Mouse (Mus musculus): Measurements from ENCODE around the gene Olfr871. TPM values are rescaled to one million over a fixed set of nuclear protein-coding genes. Genes with fewer than 3 reads are reported as not detected.
"Not testable (repeated sequence)": the region's sequence is repeated elsewhere in the genome, so short reads cannot be mapped to it uniquely, and the experiment has no call there.

Gene Olfr871
- polyA plus RNA-seq (2016; fragmentation: Nextera tagmentation; extraction: Ambion mirVana) = not detected in 2 replicates

GRCm38 (mm10) chr9:20211907-20212306 lies at the start of gene Olfr871:
TSS of gene Olfr871 (plus strand) at chr9:20212207.
- H3K4me3 ChIP-seq = no peak within 1 kb of the TSS
- no peak within 1 kb of the TSS for H3K9ac ChIP-seq
- H3K4me2 ChIP-seq (replicated peaks) = no peak within 1 kb of the TSS
- H3K36me3 ChIP-seq = no peaks in the 10 kb centered on the region
- 0 out of 2 replicates have a peak, but pooled peaks cover 6% of the 10 kb centered on the region for H3K9me3 ChIP-seq (replicated peaks)
- no peak for ATAC-seq (ENCODE audit: low FRiP score)
- no peak within 1 kb of the TSS for H3K27ac ChIP-seq
- H3K4me1 ChIP-seq = no peaks in the 10 kb centered on the region
- H3K27me3 ChIP-seq = no peaks in the 10 kb centered on the region

DNA sequence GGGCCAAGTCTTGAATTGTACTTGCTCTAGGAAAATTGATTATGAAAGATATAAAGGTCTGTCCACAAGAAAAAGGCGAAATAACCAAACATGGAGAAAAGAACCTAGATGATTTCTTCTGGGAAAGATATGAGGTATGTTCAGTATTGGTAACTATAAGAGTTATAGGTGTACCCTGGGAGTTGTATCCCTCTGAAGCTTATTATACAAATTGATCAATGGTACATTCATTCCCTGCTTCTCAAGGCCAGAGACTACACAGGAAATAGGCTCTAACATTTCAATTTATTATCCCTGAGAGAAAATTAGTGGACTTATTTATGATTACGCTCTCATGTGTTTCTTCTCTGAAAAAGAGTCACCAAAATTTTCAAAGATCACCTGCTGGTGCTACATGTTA lies 38.0 kb upstream of the Olfr871 start, which contains the start of gene Olfr870:
Gene Olfr870, minus strand, starts transcription at position 101 of the 400 bp plus-strand sequence.
- H3K27ac ChIP-seq = no peak within 1 kb of the TSS
- H3K9ac ChIP-seq = no peak within 1 kb of the TSS
- ATAC-seq (ENCODE audit: low FRiP score) = no peak
- peaks cover 14% of the 10 kb centered on the region; the same call in 1 of the 2 replicates for H3K9me3 ChIP-seq (replicated peaks)
- H3K4me1 ChIP-seq = no peaks in the 10 kb centered on the region
- no peaks in the 10 kb centered on the region for H3K27me3 ChIP-seq
- H3K4me2 ChIP-seq (replicated peaks) = no peak within 1 kb of the TSS
- 85% methylated on average over 2 of the region's 2 CpGs for WGBS
- no peaks in the 10 kb centered on the region for H3K36me3 ChIP-seq
- no peak within 1 kb of the TSS for H3K4me3 ChIP-seq

- no peak for ATAC-seq (ENCODE audit: low FRiP score)
- H3K4me2 ChIP-seq (replicated peaks) = no peak overlapping the region
- H3K27ac ChIP-seq = no peak overlapping the region
- H3K27me3 ChIP-seq = no peaks in the 10 kb centered on the region
- peaks cover 23% of the 10 kb centered on the region for H3K9me3 ChIP-seq (replicated peaks)
- H3K36me3 ChIP-seq = no peaks in the 10 kb centered on the region
- WGBS = 65% methylated on average over 5 of the region's 5 CpGs
- no peak overlapping the region for H3K9ac ChIP-seq
- H3K4me1 ChIP-seq = no peaks in the 10 kb centered on the region
- H3K4me3 ChIP-seq = no peak overlapping the region
Measured at GRCm38 (mm10) chr9:20179463-20179862, 32.5 kb upstream of the Olfr871 start.

DNA sequence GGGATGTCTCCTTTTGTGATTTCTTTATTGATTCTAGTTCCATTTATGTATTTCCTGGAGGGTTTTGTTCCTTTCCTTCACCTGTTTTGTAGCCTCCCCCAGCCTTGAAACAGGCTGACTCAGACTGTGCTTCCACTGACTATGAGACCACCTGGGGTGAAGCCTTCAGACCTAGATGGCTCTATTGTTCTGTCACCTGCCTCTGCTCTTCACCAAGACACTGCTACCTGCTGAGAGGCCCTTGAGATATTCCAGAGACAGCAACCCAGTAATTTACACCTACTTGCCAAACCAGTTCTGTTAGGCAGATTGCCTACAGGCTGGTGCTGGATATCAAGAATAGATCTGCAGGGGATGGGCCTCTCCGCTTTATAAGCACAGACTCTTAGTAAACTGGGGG lies 9.9 kb upstream of the Olfr871 start:
- Histone ChIP-seq H3K27me3 (no peaks in the 10 kb centered on the region), H3K9me3 (replicated peaks) (peaks cover 18% of the 10 kb centered on the region), H3K36me3 (no peaks in the 10 kb centered on the region), H3K27ac (no peak overlapping the region), H3K4me2 (replicated peaks) (no peak overlapping the region), H3K4me3 (no peak overlapping the region), H3K4me1 (no peaks in the 10 kb centered on the region), H3K9ac (no peak overlapping the region)
- WGBS = 61% methylated on average over 1 of the region's 1 CpGs
- no peak for ATAC-seq (ENCODE audit: low FRiP score)

GRCm38 (mm10) chr9:20203413-20203984 lies 8.5 kb upstream of the Olfr871 start:
- H3K9me3 ChIP-seq (replicated peaks) = peaks cover 18% of the 10 kb centered on the region
- not testable (repeated sequence) for ATAC-seq (ENCODE audit: low FRiP score)
- WGBS = 90% methylated on average over 7 of the region's 7 CpGs

DNA sequence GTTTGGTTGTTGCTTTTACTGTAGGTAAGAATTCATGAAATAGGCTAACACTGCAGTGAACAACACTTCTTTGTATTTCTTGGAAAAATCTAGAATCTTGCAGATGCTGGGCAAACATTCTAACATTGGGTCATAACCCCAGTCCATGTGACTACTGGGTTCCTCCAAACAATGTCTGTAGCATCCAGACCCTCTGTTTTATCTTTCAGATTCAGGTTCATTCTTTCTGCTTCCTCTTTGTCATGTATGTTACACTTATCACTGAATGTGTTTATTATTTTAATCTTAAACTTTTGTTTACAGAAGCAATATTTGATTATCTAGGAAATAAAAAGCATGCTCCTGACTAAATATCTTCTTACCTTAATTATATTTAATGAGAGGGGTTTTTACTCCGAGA lies 1.2 kb upstream of the Olfr871 start:
- H3K4me2 ChIP-seq (replicated peaks) = no peak overlapping the region
- ATAC-seq (ENCODE audit: low FRiP score) = no peak
- H3K9me3 ChIP-seq (replicated peaks) = 0 out of 2 replicates have a peak, but pooled peaks cover under 1% of the 10 kb centered on the region
- H3K4me3 ChIP-seq = no peak overlapping the region
- no peak overlapping the region for H3K27ac ChIP-seq
- no peaks in the 10 kb centered on the region for H3K4me1 ChIP-seq
- H3K27me3 ChIP-seq = no peaks in the 10 kb centered on the region
- no peaks in the 10 kb centered on the region for H3K36me3 ChIP-seq
- 49% methylated on average over 1 of the region's 1 CpGs for WGBS
- H3K9ac ChIP-seq = no peak overlapping the region

More at GRCm38 (mm10) chr9:20203413-20203984, 8.5 kb upstream of the Olfr871 start:
- not testable (repeated sequence) for H3K4me2 ChIP-seq (replicated peaks); H3K9ac ChIP-seq; H3K27me3 ChIP-seq; H3K4me1 ChIP-seq; H3K4me3 ChIP-seq; H3K27ac ChIP-seq; H3K36me3 ChIP-seq

DNA sequence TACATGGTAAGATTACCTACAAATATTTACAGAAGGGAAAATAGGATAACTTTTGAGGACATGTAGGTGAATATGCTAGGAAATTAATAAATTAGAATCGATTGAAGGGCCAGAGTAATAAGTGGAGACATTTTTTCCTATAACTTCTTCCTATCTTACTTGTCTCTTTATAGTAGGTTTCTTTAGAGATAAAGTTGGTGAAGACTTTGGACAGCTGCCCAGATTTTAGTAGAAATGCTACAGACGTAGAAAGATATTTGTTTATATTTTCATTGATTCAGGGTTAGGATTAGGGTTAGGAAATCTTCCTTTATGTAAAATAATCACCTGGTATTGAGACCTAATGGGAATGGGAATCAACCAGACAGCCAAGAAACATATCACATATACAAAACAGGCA lies 530 bp upstream of the Olfr871 start:
- Histone ChIP-seq H3K4me2 (replicated peaks) (no peak overlapping the region), H3K9ac (no peak overlapping the region), H3K27me3 (no peaks in the 10 kb centered on the region), H3K4me1 (no peaks in the 10 kb centered on the region), H3K4me3 (no peak overlapping the region), H3K36me3 (no peaks in the 10 kb centered on the region), H3K9me3 (replicated peaks) (0 out of 2 replicates have a peak, but pooled peaks cover 3% of the 10 kb centered on the region), H3K27ac (no peak overlapping the region)
- WGBS = 72% methylated on average over 2 of the region's 2 CpGs
- no peak for ATAC-seq (ENCODE audit: low FRiP score)

GRCm38 (mm10) chr9:20236819-20237218 lies 24.8 kb downstream of the Olfr871 start, which contains the start of gene Olfr872:
TSS of gene Olfr872 (plus strand) at chr9:20237119.
- no peaks in the 10 kb centered on the region for H3K27me3 ChIP-seq
- no peak within 1 kb of the TSS for H3K27ac ChIP-seq
- no peak for ATAC-seq (ENCODE audit: low FRiP score)
- no peak within 1 kb of the TSS for H3K4me2 ChIP-seq (replicated peaks)
- H3K9ac ChIP-seq = no peak within 1 kb of the TSS
- no peaks in the 10 kb centered on the region for H3K36me3 ChIP-seq
- no peaks in the 10 kb centered on the region for H3K4me1 ChIP-seq
- H3K4me3 ChIP-seq = no peak within 1 kb of the TSS
- H3K9me3 ChIP-seq (replicated peaks) = peaks cover 4% of the 10 kb centered on the region

DNA sequence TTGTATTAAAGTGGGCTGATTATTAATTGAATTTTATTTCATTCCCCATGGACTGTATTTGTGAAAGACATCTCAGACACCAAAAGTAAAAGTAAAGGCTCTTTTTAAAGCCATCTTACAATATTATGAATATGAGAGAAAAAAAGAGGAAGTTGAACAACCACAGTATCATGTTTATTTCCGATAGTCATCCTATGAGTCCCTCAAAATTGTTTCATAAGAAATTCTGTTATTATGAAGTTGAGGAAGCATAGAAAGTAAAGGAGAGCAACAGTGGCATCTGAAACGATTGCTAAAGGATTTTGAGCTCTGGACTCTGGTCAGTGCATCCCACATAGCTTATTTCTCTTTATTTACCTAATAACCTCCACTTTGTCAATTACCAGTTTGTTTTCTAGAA lies 25.4 kb downstream of the Olfr871 start:
- no peak overlapping the region for H3K4me2 ChIP-seq (replicated peaks)
- H3K4me3 ChIP-seq = no peak overlapping the region
- H3K27ac ChIP-seq = no peak overlapping the region
- no peaks in the 10 kb centered on the region for H3K36me3 ChIP-seq
- no peaks in the 10 kb centered on the region for H3K27me3 ChIP-seq
- WGBS = 80% methylated on average over 2 of the region's 2 CpGs
- ATAC-seq (ENCODE audit: low FRiP score) = no peak
- H3K9ac ChIP-seq = no peak overlapping the region
- H3K9me3 ChIP-seq (replicated peaks) = peaks cover 4% of the 10 kb centered on the region
- no peaks in the 10 kb centered on the region for H3K4me1 ChIP-seq

Other genes with a start within 250 kb of the Olfr871 start
- gene Olfr866, start 184.2 kb upstream of the Olfr871 start, polyA plus RNA-seq (2016; fragmentation: Nextera tagmentation; extraction: Ambion mirVana) = not detected in 2 replicates
- not detected in 2 replicates for gene Olfr867, start 154.6 kb upstream of the Olfr871 start, polyA plus RNA-seq (2016; fragmentation: Nextera tagmentation; extraction: Ambion mirVana)
- gene Olfr868, start 113.6 kb upstream of the Olfr871 start, polyA plus RNA-seq (2016; fragmentation: Nextera tagmentation; extraction: Ambion mirVana) = not detected in 2 replicates
- not detected in 2 replicates for gene Olfr869, start 83.2 kb upstream of the Olfr871 start, polyA plus RNA-seq (2016; fragmentation: Nextera tagmentation; extraction: Ambion mirVana)
- not detected in 2 replicates for gene Olfr870, start 38.1 kb upstream of the Olfr871 start, polyA plus RNA-seq (2016; fragmentation: Nextera tagmentation; extraction: Ambion mirVana)
- not detected in 2 replicates for gene Olfr872, start 24.9 kb downstream of the Olfr871 start, polyA plus RNA-seq (2016; fragmentation: Nextera tagmentation; extraction: Ambion mirVana)
- gene Olfr39, start 70.1 kb downstream of the Olfr871 start, polyA plus RNA-seq (2016; fragmentation: Nextera tagmentation; extraction: Ambion mirVana) = not detected in 2 replicates
- gene Olfr873, start 86.3 kb downstream of the Olfr871 start, polyA plus RNA-seq (2016; fragmentation: Nextera tagmentation; extraction: Ambion mirVana) = not detected in 2 replicates
- not detected in 2 replicates for gene Olfr18, start 123.9 kb downstream of the Olfr871 start, polyA plus RNA-seq (2016; fragmentation: Nextera tagmentation; extraction: Ambion mirVana)
- gene Zfp560, start 173.0 kb downstream of the Olfr871 start, polyA plus RNA-seq (2016; fragmentation: Nextera tagmentation; extraction: Ambion mirVana) = 35.5 and 39.8 TPM in 2 replicates
- 31.2 and 33.6 TPM in 2 replicates for gene Zfp26, start 248.0 kb downstream of the Olfr871 start, polyA plus RNA-seq (2016; fragmentation: Nextera tagmentation; extraction: Ambion mirVana)